Mouse (Mus musculus): ENCODE data around the gene Dnaic1. TPM values are rescaled to one million over a fixed set of nuclear protein-coding genes. Genes with fewer than 3 reads are reported as not detected.

Gene Dnaic1
- polyA plus RNA-seq, 1 experiment from 2014 or later, result 1.5 TPM

DNA sequence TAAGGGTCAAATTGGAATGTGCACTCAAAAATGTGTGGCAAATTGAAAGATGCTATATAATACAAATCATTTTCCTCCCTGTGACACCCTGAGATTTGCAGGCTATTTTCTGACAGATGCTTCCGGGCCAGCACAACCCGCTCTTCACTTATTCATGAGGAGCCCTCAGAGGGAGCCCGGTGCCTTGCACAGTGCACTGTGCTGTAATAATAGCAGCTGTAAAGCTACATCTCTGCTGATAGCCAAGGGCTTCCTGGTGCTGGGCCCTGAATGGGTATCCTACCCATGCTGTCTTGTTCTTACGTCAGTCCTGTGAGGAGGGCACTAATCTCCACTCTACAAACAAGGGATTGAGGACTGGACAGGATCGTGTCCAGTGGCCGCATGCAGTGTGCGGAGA is 13.8 kb downstream of the Dnaic1 start:
- Histone ChIP-seq H3K4me3 (no peak overlapping the region), H3K4me1 (no peaks in the 10 kb centered on the region), H3K9me3 (no peaks in the 10 kb centered on the region), H3K27me3 (ENCODE audit: poor library complexity, severe bottlenecking) (peaks cover 5% of the 10 kb centered on the region; the same call in 1 of the 2 replicates), H3K27ac (no peak overlapping the region), H3K36me3 (replicated peaks) (no peaks in the 10 kb centered on the region)
- WGBS, result 87% methylated on average over 7 of the region's 7 CpGs
- DNase-seq (ENCODE audit: extremely low spot score, low spot score), result no peak

DNA sequence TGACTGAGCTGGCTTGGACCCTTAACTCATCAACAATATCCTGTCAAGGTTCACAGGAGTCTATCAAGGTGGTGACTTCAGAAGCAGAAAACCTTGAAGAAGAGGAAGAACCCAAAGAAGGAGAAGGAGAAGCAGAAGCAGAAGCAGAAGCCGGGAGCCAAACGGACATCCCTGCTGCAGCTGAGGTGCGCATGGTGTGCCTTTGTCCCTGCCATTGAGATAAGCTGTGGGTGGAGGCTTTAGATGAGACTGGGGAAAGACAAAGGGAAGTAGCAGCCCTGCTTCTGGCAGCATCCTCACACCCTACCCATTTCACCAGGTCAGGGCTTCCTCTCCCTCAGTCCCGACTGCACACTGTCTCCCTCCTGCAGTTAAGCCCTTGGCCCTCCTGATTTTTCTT is 33.2 kb downstream of the Dnaic1 start:
- 30% methylated on average over 4 of the region's 4 CpGs for WGBS
- Histone ChIP-seq H3K4me3 (no peak overlapping the region), H3K27me3 (ENCODE audit: poor library complexity, severe bottlenecking) (peaks cover 27% of the 10 kb centered on the region), H3K9me3 (no peaks in the 10 kb centered on the region), H3K27ac (no peak overlapping the region), H3K36me3 (replicated peaks) (no peaks in the 10 kb centered on the region), H3K4me1 (peaks cover 15% of the 10 kb centered on the region)
- no peak for DNase-seq (ENCODE audit: extremely low spot score, low spot score)

DNA sequence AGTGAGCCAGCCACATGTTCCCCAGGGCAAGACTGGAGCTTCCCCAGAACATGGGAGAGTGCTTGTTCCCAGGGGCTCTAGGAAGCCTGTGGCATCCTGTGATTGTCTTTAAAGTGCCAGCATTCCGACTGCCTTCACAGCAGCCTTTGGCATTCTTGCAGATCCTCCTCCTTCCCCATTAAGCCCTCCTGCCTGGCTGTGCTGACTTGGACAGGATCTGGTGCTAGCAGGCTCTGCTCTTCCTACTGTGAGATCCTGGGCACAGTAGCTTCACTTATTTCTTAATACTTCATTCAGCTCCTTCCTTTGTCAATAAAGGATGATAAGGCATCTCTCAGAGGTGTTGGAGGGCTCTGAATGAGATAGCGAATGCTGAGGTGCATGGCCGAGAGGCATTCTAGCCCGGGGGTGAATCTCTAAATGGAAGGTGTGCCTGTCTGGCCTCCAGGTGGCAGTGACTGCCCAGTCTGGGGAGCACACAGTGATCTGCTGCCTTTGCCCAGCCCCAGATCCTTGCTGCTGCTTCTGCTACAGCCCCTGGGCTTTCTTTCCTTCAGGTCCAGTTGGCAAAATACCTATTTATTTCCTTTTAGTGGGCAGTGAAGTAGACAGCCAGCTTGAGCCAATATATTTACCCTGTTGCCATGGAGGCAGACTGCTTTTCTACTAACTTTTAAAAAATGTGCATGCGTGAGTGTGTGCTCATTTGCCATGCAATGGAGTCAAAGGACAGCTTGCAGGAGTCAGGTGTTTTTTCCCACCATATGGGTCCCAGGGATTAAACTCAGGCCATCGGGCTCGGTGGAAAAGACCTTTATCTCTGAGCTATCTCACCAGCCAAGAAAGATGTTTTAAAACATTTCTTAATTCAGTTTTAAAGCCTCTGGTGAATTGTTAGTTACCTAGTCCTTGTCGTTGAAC is 35.2 kb downstream of the Dnaic1 start:
- no peak overlapping the region for H3K27ac ChIP-seq
- no peaks in the 10 kb centered on the region for H3K36me3 ChIP-seq (replicated peaks)
- no peak for DNase-seq (ENCODE audit: extremely low spot score, low spot score)
- H3K9me3 ChIP-seq, result no peaks in the 10 kb centered on the region
- peaks cover 36% of the 10 kb centered on the region for H3K27me3 ChIP-seq (ENCODE audit: poor library complexity, severe bottlenecking)
- 49% methylated on average over 8 of the region's 8 CpGs for WGBS
- H3K4me3 ChIP-seq, result no peak overlapping the region
- peaks cover 19% of the 10 kb centered on the region for H3K4me1 ChIP-seq

DNA sequence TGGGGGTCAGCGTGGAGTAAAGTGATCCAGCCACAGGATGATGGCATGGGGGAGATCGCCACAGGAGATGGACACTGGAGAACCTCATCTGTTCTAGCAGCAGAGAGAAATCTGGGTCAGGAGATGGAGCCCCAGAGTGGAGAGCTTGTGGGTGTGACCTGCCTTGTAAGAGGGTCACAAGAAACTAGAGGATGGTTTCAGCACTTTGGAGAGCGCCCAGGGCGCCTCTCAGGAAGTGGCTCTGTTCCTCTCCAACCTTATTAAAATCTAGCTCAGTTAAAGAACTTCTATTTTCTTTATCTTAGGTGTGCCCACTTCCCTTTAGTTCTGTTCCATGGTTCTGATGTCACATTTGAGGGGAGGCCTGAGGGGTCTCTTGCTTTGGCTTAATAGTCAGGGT is 37.2 kb downstream of the Dnaic1 start:
- H3K4me3 ChIP-seq, result no peak overlapping the region
- peak; percentile 32 for DNase-seq (ENCODE audit: extremely low spot score, low spot score)
- no peaks in the 10 kb centered on the region for H3K36me3 ChIP-seq (replicated peaks)
- no peaks in the 10 kb centered on the region for H3K9me3 ChIP-seq
- H3K27me3 ChIP-seq (ENCODE audit: poor library complexity, severe bottlenecking), result peaks cover 46% of the 10 kb centered on the region
- 35% methylated on average over 4 of the region's 4 CpGs for WGBS
- no peak overlapping the region for H3K27ac ChIP-seq
- H3K4me1 ChIP-seq, result peaks cover 40% of the 10 kb centered on the region

DNA sequence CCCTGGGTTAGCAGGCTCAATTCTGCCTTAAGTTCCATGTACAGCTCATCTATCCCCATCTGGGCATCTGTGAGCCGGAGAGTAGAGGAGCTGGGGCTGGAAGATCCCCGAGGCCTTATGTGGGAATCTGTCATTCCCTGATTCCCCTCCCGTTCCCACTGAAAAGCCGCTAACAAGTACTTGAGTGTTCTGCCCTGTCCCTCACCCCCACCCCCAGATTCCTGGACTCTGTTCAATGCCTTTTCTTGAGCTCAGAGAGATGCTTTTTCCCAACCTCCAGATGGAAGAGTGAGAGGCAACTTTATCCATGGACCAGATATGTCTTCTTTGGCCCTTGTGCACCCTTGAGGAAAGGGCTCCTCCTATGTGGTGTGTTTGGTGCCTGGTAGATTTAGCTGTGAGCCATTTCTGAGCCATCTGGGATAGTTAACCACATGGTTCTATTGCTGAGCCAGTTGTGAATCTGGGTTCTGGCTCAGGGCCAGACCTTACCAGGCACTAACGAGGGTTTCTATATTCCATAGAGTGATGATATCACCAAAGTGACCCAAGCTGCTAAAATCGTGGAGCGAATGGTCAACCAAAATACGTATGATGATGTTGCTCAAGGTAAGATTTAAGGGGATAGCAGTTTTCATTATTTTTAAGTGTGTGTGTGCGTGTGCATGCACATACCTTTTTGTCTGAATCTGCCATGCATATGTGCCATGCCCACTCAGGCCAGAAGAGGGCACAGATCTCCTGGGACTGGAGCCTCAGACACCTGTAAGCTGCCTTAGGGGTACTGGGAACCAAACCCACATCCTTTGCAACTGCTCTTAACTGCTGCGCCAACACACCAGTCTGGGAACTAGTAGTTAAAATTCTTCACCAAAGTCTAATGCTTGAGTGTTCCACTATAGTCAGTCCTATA is 40.4 kb downstream of the Dnaic1 start:
- H3K27me3 ChIP-seq (ENCODE audit: poor library complexity, severe bottlenecking), result peaks cover 34% of the 10 kb centered on the region
- 90% methylated on average over 10 of the region's 10 CpGs for WGBS
- H3K4me3 ChIP-seq, result no peak overlapping the region
- peaks cover 58% of the 10 kb centered on the region for H3K4me1 ChIP-seq
- H3K9me3 ChIP-seq, result no peaks in the 10 kb centered on the region
- DNase-seq (ENCODE audit: extremely low spot score, low spot score), result no peak
- H3K27ac ChIP-seq, result 0 out of 2 replicates have a peak overlapping the region, but pooled peaks have one; percentile 5
- no peaks in the 10 kb centered on the region for H3K36me3 ChIP-seq (replicated peaks)

DNA sequence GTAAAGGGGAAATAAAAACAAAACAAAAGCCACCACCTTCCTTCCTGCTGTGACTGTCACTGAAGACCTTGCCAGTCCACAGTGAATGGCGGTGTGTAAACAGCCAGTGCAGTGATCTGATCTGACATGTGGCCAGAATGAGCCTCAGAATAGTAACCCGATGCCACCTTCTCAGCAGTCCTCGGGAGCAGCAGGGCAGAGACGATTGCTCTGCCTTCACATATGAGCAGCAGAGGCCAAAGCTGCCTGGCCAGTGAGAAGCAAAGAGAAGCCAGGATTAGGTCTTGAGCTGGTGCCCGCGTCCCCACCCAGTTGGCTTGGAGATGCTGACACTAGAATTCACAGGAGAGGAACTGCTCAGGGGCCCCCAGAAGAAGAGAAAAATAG is 41.0 kb downstream of the Dnaic1 start:
- Histone ChIP-seq H3K4me3 (no peak overlapping the region), H3K27ac (no peak overlapping the region; the same call in 1 of the 2 replicates), H3K9me3 (no peaks in the 10 kb centered on the region), H3K27me3 (ENCODE audit: poor library complexity, severe bottlenecking) (peaks cover 39% of the 10 kb centered on the region), H3K36me3 (replicated peaks) (no peaks in the 10 kb centered on the region), H3K4me1 (peaks cover 60% of the 10 kb centered on the region)
- no peak for DNase-seq (ENCODE audit: extremely low spot score, low spot score)
- WGBS, result 41% methylated on average over 6 of the region's 6 CpGs

DNA sequence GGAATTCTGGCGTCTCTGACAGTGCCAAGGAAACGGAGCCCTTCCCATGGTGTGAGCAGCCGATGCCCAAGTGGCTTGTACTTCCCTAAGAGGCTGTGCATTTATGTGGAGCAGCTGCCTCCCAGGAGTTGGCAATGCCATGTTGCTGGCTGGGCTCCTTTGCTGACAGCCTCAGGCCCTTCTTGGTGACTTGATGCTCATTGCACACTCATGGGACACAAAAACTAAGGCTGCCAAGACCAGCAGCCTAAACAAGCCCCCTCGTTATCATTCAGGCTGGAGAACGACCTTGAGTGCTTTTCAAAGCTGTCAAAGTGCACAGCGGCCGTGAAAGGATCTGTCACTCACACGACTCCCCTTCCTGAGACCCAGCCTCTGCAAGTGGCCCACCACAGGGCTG is 42.6 kb downstream of the Dnaic1 start:
- Histone ChIP-seq H3K27me3 (ENCODE audit: poor library complexity, severe bottlenecking) (peaks cover 54% of the 10 kb centered on the region), H3K4me1 (peaks cover 65% of the 10 kb centered on the region), H3K9me3 (no peaks in the 10 kb centered on the region), H3K36me3 (replicated peaks) (no peaks in the 10 kb centered on the region), H3K4me3 (no peak overlapping the region), H3K27ac (peak overlapping the region; percentile 59)
- 49% methylated on average over 8 of the region's 8 CpGs for WGBS
- DNase-seq (ENCODE audit: extremely low spot score, low spot score), result peak; percentile 54

DNA sequence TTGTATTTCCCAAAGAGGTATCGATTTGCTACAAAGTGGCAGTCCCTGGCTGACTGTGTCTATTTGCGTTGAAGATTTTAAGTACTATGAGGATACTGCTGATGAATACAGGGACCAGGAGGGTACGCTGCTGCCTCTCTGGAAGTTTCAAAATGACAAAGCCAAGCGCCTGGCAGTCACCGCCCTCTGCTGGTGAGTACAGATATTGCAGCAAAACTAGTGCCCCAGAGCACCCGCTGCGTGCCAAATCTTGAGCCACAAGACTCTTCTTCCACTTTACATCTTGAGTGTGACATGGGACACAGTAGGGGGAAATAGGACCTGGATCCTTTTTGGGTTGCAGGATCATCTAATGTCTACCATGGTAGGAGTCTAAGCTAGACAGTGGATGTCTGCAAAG is 44.6 kb downstream of the Dnaic1 start:
- H3K36me3 ChIP-seq (replicated peaks), result no peaks in the 10 kb centered on the region
- peaks cover 67% of the 10 kb centered on the region for H3K27me3 ChIP-seq (ENCODE audit: poor library complexity, severe bottlenecking)
- H3K4me3 ChIP-seq, result no peak overlapping the region
- WGBS, result 12% methylated on average over 7 of the region's 7 CpGs
- no peak overlapping the region for H3K27ac ChIP-seq
- H3K9me3 ChIP-seq, result no peaks in the 10 kb centered on the region
- peak; percentile 83 for DNase-seq (ENCODE audit: extremely low spot score, low spot score)
- H3K4me1 ChIP-seq, result peaks cover 76% of the 10 kb centered on the region

DNA sequence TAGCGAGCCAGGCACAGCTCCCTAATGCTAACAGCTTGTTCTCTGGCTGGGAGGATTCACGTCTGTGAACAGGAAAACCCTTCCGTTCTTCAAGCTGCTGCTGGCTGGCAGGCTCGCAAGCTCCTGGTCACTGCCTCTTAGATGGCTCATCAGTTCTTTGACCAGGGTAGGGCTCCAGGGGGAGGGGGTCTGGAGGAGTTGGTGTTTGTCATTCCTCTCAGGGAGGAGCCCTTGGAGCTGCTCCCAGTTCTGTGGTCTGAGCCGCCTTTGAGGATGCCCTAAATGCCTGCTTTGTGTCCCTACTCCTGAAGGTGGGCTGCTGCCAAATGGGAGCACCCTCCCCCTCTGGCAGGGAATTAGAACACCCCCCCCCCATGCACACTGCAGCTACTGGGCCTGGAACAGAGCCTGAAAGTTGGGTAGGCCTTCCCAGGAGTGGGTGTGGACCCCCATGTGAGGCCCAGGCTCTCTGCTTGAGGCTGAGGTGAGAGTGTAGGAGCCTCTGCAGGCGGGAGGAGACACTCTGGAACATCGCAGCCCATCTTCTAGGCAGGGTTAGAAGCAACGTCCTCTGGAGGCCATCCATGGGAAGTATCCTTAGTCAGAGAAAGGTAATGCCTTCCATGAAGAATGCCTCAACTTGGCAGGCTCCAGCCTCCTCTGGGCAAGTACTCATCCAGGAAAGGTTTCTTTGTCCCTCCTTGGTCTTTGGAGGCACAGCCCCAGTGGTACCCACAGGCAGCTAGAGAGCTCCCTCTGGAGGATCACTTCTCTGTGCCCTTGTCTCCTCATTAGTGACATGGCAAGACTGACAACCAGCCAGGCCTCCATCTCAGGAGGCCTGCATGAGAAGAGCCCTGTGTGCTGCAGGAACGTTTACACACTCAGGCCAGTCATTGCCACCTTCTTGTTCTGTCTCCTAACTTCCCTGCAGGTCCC is 46.4 kb downstream of the Dnaic1 start:
- Histone ChIP-seq H3K4me1 (peaks cover 60% of the 10 kb centered on the region), H3K9me3 (no peaks in the 10 kb centered on the region), H3K36me3 (replicated peaks) (no peaks in the 10 kb centered on the region), H3K4me3 (no peak overlapping the region), H3K27me3 (ENCODE audit: poor library complexity, severe bottlenecking) (peaks cover 68% of the 10 kb centered on the region), H3K27ac (0 out of 2 replicates have a peak overlapping the region, but pooled peaks have one; percentile 48)
- no peak for DNase-seq (ENCODE audit: extremely low spot score, low spot score)
- 71% methylated on average over 9 of the region's 9 CpGs for WGBS

DNA sequence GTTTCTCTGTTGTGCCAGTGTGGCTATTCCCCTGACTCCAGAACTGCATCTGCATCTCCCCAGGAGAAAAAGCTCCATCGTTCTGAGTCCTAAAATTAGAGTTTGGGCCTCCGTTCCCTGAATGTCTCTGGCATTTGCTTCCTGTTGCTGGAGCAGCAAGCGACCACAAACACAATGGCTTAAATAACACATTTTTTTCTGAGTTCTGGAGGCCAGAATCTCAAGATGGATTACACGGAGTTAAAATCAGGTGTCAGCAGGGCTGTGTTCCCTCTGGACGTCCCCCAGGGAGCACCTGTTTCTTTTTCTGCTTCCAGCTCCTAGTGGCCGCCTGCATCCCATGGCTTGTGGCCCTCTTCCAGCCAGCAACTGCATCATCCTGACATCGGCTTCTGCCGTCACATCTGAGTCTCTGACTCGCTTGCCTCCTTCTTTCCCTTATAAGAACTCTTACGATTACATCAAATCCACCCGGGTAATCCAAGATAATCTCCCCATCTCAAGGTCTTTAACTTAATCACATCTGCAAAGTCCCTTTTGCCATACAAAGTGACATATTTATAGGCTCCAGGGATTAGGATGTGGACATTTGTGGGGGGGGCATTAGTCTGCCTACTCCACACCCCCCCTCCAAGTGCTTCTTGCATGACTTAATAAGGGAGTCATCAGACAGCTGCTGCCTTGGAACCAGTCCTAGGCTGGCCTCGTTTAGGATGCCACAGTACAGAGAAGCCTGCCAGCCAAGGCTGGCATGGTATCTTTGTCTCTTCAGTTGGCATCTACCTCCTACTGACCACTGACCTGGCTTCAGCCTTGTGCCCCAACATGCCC is 49.6 kb downstream of the Dnaic1 start:
- Histone ChIP-seq H3K27ac (0 out of 2 replicates have a peak overlapping the region, but pooled peaks have one; percentile 18), H3K4me1 (peaks cover 28% of the 10 kb centered on the region), H3K4me3 (no peak overlapping the region), H3K9me3 (no peaks in the 10 kb centered on the region), H3K27me3 (ENCODE audit: poor library complexity, severe bottlenecking) (peaks cover 55% of the 10 kb centered on the region), H3K36me3 (replicated peaks) (no peaks in the 10 kb centered on the region)
- WGBS, result 61% methylated on average over 12 of the region's 12 CpGs
- DNase-seq (ENCODE audit: extremely low spot score, low spot score), result no peak

DNA sequence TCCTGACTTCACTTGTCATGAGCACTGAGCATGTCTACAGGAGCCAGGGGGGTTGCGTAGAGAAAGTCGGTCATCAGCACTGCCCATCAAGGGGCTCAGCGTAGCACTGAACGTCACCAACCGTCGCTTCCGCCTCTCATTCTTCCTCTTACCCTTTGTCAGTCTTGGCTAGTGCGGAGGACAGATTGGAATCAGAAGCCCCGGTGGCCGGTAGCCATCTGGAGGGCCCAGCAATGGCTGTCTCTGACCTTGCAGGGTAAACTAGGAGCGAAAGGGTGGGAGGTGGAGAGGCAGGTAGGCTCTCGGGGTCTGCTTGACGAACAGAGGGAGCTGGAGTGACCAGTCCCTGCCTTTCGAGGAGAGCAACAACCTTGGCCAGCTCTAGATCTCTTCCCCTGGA is 52.5 kb downstream of the Dnaic1 start:
- Histone ChIP-seq H3K4me3 (no peak overlapping the region), H3K27ac (no peak overlapping the region), H3K27me3 (ENCODE audit: poor library complexity, severe bottlenecking) (peaks cover 57% of the 10 kb centered on the region), H3K4me1 (peaks cover 18% of the 10 kb centered on the region), H3K36me3 (replicated peaks) (no peaks in the 10 kb centered on the region), H3K9me3 (no peaks in the 10 kb centered on the region)
- 92% methylated on average over 14 of the region's 14 CpGs for WGBS
- DNase-seq (ENCODE audit: extremely low spot score, low spot score), result no peak
